Mouse (Mus musculus) c-Kit-negative CD71-positive TER-119-positive erythroid progenitor cells, embryonic 14.5 days (primary cell): Measurements from ENCODE around the gene Cars.
"Not testable (repeated sequence)": the region's sequence is repeated elsewhere in the genome, so short reads cannot be mapped to it uniquely, and the experiment has no call there.

ENCODE experiments used
- DNase-seq: peaks from one replicate; pipeline ENCODE4 v3.0.0-alpha.2; 2013; ENCODE audit warnings: low read depth, low spot score

Gene Cars

DNA sequence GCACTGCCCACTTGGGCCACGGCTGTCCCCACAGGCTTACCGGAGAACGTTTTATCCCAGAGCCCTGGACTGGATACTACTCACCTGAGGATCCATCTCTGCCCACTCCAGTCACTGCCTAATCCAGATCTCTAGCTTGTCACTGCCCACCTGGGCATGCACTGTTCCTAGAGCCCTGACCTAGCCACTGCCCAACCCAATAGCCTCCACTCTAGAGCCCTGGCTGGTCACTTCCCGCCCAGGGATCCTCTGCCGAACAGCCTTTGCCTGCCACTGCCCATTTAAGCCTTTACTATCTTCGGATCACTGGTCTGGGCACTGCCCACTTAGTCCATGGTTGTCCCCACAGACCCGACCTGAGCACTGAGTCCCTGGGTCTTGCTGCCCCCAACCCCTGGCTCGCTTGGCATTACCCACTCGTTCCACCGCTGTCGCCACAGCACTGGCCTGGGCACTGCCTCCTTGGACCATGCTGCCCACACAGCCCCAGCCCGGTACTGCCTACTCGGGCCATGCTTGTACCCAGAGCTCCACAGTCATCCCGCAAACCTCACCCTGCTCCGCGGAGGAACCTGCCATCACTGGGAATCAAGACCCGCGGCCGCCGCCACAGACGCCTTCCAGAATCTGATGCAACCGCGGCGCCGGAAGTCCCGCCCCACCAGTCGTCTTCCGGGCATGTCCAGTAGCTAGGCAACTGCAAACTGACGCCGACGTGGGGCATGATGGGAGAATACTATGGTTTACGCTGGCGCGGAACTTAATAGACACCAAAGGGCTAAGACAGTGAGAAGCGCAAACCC lies at the start of gene Cars:
Cars (minus strand) TSS at position 663 of the 803 bp plus-strand sequence.
- peak; percentile 84 for DNase-seq

- peak; percentile 22 for DNase-seq
These were observed 49.3 kb upstream of the Cars start, which contains the start of gene Tnfrsf22 for GRCm38 (mm10) chr7:143649034-143649768. Tnfrsf22 (minus strand) TSS chr7:143649661.

GRCm38 (mm10) chr7:143643949-143644348 lies 44.1 kb upstream of the Cars start:
- not testable (repeated sequence) for DNase-seq

GRCm38 (mm10) chr7:143636674-143637073 lies 36.8 kb upstream of the Cars start:
- DNase-seq, result no peak

- DNase-seq, result no peak
These were observed 31.6 kb upstream of the Cars start for GRCm38 (mm10) chr7:143631503-143631902.

- no peak for DNase-seq
These were observed 29.6 kb upstream of the Cars start for GRCm38 (mm10) chr7:143629501-143629900.

DNA sequence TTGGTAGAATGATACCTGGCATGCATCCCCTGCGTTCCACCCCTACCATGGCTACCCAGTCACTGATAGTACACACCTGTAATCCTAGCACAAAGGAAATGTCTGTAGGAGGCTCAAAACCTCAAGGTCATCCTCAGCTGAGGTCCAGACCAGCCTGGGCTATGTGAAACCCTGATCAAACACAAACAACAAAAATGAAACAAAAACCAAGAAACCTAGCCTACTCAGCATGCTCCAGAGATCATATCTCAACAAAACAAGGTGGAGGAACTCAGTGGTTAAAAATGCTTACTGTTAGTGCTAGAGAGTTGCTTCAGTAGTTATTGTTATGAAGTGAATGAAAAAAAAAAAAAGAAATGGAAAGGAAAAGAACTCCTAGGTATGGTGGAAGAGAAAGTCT lies 28.6 kb upstream of the Cars start, which contains the start of gene Tnfrsf26:
Tnfrsf26 (minus strand) TSS at position 183 of the 400 bp plus-strand sequence.
- DNase-seq, result no peak

GRCm38 (mm10) chr7:143627555-143628286 lies 27.8 kb upstream of the Cars start:
- DNase-seq, result no peak

DNA sequence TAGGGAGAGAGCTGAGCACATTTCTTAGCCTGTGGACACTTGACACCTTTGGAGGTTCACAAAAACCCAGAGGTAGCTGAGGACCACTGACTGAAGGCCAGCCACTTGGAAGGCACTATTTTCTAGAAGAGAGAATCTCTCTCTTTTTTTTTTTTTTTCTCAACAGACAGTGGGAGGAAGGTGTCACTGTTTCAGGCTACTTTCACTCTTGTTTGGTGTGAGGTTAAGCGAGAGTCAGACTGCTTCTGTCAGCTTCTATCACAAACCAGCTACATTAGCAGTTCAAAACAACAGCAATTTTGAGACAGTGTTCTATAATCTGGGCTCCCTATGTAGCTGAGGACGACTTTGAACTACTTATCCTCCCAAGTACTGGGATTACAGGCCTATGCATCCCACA lies 26.3 kb upstream of the Cars start:
- no peak for DNase-seq

DNA sequence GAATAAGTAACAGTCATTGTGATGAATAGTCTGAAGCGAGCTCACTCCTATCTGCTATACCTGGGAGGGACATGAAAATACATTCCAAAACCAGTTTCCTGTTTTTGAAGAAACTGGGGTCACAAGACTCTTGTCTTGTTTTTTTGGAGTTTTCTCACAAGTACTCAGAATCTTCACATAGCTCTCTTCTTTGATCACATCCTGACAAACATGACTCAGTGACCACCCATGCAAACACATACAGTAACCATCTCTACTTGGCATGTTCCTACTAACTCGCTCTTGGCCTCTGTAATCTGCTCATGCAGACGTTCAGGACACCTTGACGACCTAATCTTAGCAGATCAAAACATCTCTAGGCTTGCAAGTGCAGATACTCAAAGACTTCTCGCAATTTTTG lies 25.3 kb upstream of the Cars start:
- DNase-seq, result no peak

- no peak for DNase-seq
These were observed 24.7 kb upstream of the Cars start for GRCm38 (mm10) chr7:143624561-143624960.

- no peak for DNase-seq
These were observed 21.1 kb upstream of the Cars start for GRCm38 (mm10) chr7:143620951-143621350.

GRCm38 (mm10) chr7:143614404-143615135 lies 14.7 kb upstream of the Cars start:
- DNase-seq, result no peak

DNA sequence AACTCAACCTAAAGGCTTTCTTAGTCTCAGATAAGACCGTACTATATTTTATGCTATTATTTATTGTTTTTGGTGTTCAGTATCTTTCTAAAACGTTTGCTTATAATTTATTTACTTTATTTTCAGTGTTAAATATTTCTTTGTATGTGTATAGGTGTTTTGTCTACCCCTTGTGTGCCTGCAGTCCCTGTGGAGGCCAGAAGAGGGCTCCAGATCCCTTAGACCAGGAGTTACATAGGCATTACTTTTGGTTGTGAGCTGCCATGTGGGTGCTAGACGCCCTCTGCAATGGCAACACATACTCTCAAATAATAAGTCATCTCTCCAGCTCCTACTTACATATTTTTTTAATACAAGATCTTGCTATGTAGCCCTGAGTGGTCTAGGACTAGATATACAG lies 12.3 kb upstream of the Cars start:
- DNase-seq, result no peak

DNA sequence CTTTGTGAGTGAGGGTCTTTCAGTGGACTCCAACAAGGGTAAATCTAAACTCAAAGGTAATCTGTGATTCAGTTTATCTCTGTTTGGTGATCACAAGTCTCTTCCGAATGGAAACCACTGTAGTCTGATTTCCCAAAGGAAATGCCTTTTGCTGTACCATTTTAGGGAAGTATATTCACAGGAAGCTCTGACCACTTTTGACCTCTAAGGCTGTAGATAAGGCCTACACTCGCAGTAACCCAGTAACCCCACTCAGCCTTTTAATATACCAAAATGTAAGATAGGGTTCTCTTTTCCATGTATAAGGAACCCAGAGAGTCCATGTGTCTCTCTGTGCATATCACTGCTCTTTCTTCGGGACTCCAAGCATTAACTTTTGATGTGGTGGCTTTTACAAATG lies 5.4 kb upstream of the Cars start:
- no peak for DNase-seq

GRCm38 (mm10) chr7:143604889-143605288 lies 5.0 kb upstream of the Cars start:
- DNase-seq, result no peak

- DNase-seq, result no peak
These were observed 1.8 kb upstream of the Cars start for GRCm38 (mm10) chr7:143601705-143602104.

GRCm38 (mm10) chr7:143600231-143600740 lies 396 bp upstream of the Cars start:
- no peak for DNase-seq

DNA sequence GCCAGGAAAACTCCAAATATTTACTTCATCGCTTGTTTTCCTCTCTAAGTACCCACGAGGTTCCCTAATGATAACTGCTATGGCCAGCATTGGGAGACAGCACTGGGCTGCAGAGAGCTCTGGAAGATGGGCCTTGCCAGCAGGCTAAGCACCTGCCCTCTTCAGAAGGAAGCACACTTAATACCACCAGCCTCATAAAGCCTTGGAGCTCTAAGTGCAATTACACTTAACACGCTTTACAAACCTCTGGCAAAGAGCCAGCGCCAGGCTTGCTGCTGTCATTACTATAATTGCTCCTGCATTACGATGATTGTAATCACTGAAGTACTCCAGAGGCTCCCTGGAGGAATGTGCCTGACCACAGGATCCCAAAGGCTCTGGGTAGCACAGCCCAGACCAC lies 5.0 kb downstream of the Cars start:
- DNase-seq, result no peak

GRCm38 (mm10) chr7:143592255-143592654 lies 7.6 kb downstream of the Cars start:
- no peak for DNase-seq

- DNase-seq, result no peak
These were observed 11.9 kb downstream of the Cars start for GRCm38 (mm10) chr7:143588006-143588405.
